Mouse (Mus musculus): ENCODE data around the gene Tma7.
A peak's percentile ranks its signal among the peaks of the same experiment; 100 is the strongest.

Gene Tma7

GRCm38 (mm10) chr9:109082124-109082800 is at the start of gene Tma7, which contains the start of gene Ccdc51:
Gene Tma7 (minus strand): TSS chr9:109082587.
Gene Ccdc51 (plus strand): TSS chr9:109082493.
- DNase-seq, result peak; percentile 93

GRCm38 (mm10) chr9:109130076-109130475 is 47.7 kb upstream of the Tma7 start:
- DNase-seq, result no peak

GRCm38 (mm10) chr9:109128211-109128610 is 45.8 kb upstream of the Tma7 start:
- DNase-seq, result peak; percentile 24

- DNase-seq, result no peak
Measured at GRCm38 (mm10) chr9:109127076-109127475, 44.7 kb upstream of the Tma7 start.

- no peak for DNase-seq
Measured at GRCm38 (mm10) chr9:109125481-109125880, 43.1 kb upstream of the Tma7 start.

GRCm38 (mm10) chr9:109125043-109125442 is 42.7 kb upstream of the Tma7 start:
- no peak for DNase-seq

GRCm38 (mm10) chr9:109124164-109124563 is 41.8 kb upstream of the Tma7 start:
- DNase-seq, result no peak

- no peak for DNase-seq
Measured at GRCm38 (mm10) chr9:109123266-109123665, 40.9 kb upstream of the Tma7 start.

GRCm38 (mm10) chr9:109122553-109123085 is 40.2 kb upstream of the Tma7 start:
- DNase-seq, result peak; percentile 43

GRCm38 (mm10) chr9:109120956-109121355 is 38.6 kb upstream of the Tma7 start:
- DNase-seq, result no peak

- no peak for DNase-seq
Measured at GRCm38 (mm10) chr9:109119571-109119970, 37.2 kb upstream of the Tma7 start.

GRCm38 (mm10) chr9:109118106-109118505 is 35.7 kb upstream of the Tma7 start:
- no peak for DNase-seq

GRCm38 (mm10) chr9:109116205-109116604 is 33.8 kb upstream of the Tma7 start:
- DNase-seq, result no peak

GRCm38 (mm10) chr9:109114871-109115270 is 32.5 kb upstream of the Tma7 start:
- DNase-seq, result no peak

- no peak for DNase-seq
Measured at GRCm38 (mm10) chr9:109114276-109114675, 31.9 kb upstream of the Tma7 start.

GRCm38 (mm10) chr9:109113331-109113730 is 30.9 kb upstream of the Tma7 start:
- DNase-seq, result no peak

GRCm38 (mm10) chr9:109111591-109111990 is 29.2 kb upstream of the Tma7 start:
- DNase-seq, result no peak

GRCm38 (mm10) chr9:109111101-109111500 is 28.7 kb upstream of the Tma7 start:
- DNase-seq, result no peak

GRCm38 (mm10) chr9:109110240-109110639 is 27.9 kb upstream of the Tma7 start:
- DNase-seq, result no peak

- no peak for DNase-seq
Measured at GRCm38 (mm10) chr9:109107341-109107740, 25.0 kb upstream of the Tma7 start.

GRCm38 (mm10) chr9:109105648-109106047 is 23.3 kb upstream of the Tma7 start:
- no peak for DNase-seq

GRCm38 (mm10) chr9:109105011-109105410 is 22.6 kb upstream of the Tma7 start:
- no peak for DNase-seq

GRCm38 (mm10) chr9:109104083-109104482 is 21.7 kb upstream of the Tma7 start:
- no peak for DNase-seq

GRCm38 (mm10) chr9:109103250-109103649 is 20.9 kb upstream of the Tma7 start:
- no peak for DNase-seq

- no peak for DNase-seq
Measured at GRCm38 (mm10) chr9:109102541-109102940, 20.2 kb upstream of the Tma7 start.

All from embryo, embryonic 11 days (tissue).